Mouse (Mus musculus) frontal cortex, postnatal 14 days (tissue): ENCODE data around the gene Dand5.

ENCODE experiments used
- DNase-seq, 2 experiments: peaks; one replicate each; pipeline ENCODE4 v3.0.0; 2022; ENCODE audit warnings: low spot score in 2 of 2

Gene Dand5

DNA sequence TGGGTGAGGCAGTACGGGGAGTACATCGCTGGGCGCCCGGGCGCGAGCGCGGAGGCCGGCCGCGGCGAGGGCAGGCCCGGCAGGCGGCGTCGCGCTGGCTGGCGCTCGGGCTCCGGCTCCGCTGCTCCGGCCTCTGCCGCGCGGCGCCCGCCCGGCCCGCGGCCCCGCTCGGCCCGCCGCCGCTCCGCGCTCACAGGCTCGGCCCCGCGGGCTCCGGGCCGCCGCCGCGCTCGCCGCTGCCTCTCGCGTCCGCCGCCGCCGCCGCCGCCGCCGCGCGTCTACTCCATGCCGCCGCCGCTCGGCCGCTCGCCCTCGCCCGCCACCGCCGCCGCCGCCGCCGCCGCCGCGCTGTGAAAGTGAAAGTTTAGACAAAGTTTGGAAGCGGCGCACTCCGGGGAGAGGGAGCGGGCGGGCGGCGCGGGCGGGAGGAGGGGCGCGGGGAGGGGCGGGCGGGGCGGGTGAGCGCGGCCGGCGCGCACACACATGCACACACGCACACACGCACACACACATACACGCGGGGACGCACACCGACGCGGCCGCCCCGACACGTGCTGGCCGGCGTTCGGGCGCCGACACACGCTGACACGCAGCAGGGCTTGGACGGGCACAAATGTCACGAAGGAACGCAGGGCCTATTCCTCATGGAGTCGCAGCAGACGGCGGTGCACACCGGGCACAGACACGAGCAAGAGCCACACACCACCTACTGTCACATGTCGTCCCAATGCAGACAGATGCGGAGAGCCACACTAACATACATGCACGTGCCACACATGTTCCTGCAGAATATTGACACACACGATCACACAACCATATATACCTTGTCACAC, 22.4 kb downstream of the Dand5 start, which contains the start of gene Nfix:
TSS of gene Nfix (minus strand) at position 346 of the 833 bp plus-strand sequence.
- no peak for DNase-seq

DNA sequence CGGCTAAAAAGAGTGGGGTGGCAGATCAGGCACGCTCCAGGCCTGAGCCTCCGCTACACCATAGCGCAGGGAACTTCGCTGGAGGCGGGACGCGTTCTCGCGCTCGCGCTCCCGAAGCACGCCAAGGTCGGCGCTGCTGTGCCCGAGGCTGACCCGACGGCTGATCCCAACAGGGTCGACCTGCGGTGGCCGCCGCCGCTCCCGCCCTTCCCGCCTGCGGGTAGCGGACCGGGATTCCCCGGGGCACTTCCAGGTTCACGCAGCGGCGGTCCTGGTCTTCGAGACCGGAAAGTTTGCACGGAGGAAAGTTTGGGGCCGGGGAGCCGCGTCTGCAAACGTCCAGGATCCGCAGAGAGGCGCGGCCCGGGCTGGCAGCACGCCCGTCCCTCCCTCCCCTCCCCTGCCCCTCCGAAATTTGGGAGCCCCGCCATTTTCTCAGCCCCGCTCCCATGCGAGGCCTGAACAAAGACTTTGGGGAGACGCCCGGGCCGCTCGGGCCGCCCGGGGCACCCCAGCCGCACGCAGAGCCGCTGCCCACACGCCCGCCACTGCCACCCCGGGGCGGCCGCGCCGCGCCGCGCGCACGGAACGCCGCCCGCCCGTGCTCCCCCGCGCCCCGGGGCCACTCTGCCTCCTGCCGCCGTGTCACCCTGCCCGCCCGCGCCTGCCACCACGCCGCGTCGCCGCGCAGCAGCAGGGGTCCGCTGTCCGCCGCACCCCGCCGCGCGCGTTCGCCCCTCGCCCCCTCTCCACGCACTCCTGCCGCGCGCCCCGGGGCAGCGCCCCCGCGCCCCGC, 23.3 kb downstream of the Dand5 start:
- no peak for DNase-seq

DNA sequence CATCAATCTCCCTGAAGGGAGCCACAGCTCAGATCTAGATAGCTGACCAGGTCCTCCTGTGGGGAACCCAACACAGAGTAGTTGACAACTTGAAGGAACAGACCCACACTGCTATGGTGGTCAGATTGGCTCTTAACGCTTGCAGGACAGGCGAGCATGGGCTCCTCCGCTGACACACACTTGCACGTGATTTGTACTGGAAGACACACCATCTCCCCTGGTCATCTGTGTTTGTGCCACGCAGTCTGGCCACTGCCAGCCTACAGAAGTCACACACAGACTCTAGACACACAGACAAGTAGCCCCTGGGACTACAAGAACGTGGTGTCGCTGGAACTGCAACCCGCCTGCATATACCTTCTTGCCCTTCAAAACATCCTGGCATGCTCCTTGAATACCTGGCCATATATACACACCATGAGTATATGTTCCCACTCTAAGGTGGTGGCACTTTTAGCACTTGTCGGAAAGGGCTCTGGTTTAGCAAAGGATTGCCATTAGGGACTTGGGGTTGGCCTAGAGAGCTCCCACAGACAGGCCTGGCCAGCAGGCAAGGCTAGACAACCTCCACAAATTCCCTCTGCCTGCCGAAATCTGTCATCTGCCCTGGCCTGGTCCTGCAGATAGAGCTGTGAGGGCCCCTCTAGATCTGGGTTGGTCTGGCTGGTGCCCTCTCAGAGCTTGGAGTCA, 24.0 kb downstream of the Dand5 start:
- DNase-seq: no peak

DNA sequence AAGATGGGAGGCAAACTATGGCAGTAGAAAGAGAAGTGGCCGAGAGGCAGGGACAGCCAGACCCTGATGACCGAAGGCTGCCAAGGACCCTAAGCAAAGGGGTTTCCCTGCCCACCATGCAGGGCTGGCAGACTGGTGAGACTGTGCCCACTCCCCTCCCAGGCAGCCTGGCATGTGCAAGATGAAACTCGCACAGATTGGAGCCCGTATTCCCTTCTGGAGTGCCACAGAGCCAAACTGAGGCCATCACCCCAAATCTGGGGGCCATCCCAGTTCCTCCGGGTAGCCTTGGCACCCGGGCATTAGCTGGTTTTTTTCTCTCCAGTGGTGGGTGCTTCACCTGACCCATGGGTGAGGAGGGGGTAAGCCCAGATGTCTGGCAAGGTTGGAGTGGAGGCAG, 24.7 kb downstream of the Dand5 start:
- DNase-seq: no peak

DNA sequence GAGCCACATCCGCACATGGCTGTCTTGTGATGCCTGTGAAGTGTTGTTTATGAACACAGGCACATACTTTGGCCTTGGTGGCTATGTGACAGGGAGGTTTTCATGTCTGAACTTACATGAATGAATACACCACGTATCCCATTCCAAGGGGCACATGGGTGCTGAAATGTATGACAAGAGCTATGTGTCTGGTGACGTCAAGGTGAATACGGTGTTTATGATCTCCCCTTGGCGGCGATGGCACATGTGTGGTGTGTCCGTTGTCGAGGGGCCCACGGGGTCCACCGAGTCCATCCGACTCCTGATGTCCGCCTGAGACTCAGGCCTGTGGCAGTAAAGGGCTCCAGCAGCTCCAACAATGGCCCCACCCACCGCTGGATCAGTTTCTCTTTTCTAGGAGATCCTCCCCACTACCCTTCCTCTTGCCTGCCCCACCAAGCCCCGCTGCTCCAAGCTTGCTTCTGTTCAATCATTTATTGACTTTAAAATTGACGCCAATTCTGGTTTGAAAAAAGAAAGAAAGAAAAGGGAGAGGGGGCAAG, 25.3 kb downstream of the Dand5 start:
- no peak for DNase-seq

DNA sequence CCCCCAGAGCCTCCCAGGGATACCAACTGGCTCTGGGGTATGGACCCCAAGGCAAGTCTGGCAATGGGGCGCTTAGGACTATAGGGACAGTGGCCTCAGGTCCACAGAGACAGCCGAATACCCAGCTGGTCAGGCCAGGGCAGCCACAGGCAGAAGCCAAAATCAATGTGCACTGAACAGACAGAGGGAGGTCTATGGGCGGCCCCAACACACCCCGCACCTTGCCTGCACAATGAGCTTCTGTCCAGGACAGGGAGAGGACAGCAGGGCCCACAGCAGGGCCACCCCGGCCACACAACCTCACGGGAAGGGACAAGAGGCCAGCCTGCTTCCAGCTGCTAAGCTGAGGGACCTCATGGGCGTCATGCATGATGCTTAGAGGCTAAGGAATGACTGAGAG, 28.1 kb downstream of the Dand5 start:
- DNase-seq: no peak

DNA sequence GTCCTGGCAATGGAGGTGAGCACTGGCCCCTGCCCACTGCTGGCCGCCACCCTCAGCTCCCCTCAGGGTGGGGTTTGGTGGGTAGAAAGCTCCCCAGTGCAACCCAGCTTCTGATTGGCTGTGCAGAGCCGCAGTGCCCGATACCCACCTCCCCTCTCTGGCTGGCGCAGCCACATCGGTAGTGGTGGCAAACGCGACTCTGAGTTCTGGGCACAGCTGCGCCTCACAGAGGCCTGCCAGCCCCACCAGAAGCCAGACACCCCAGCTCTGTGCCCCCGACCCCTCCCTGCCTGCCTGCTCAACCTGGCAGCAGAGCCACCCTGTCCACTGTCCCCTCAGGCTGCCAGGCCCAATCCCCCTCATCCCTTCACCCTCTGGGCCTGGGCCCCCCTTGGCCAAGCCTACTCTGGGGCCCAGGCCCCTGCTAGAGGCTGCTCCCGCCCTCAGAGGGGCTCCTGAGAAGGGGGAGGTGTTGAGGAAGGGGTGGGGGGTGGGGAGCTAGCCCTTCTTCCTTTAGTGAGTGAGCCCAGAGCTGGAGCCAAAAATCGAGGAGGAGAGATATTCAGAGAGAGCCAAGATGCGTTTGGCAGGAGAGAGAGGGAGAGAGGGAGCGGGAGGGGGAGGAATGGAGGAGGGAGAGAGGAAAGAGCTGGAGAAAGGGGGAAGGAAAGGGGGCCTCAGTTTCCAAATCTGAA, 28.7 kb downstream of the Dand5 start:
- no peak for DNase-seq

DNA sequence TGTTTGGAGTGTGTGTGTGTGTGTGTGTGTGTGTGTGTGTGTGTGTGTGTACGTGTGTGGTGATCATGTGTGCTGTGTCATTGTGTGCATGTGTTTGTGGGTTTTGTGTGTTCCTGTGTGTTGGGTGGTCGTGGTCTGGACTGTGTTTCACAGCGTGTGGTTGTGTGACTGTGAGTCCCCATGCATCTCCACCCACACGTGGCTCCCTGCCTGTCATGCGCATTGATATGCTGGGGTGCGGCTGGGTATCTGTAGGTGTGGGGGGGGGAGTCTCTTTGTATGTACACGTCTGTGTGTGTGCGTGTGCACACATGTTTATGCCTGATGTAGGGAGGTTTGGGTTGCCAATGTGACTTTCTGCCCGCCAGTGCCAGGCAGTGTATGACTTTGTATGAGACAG, 29.5 kb downstream of the Dand5 start:
- DNase-seq: no peak

DNA sequence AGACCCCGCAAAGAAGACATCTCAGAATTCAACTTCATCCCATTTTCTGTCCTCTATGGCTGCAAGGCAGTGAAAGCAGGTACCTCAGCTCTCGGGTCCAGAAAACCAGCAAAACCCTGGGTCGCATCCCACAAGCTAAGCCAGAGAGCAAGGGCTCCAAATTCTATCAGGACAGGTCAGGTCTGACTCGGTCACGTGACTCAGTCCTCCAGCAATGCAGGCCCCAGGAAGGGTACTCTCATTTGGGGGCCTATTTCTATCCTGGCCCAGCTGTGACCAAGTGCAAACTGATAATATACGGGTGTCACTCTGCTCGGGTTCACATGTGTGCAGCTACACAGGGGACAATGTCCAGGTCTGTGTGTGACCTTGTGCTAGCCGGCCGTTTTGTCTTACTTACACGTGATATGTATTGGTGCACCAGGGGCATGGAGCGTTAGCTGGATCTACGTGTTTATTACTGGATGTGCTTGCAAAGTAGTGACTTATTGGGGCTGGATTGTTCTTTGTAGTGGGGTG, 30.1 kb downstream of the Dand5 start:
- DNase-seq: no peak

DNA sequence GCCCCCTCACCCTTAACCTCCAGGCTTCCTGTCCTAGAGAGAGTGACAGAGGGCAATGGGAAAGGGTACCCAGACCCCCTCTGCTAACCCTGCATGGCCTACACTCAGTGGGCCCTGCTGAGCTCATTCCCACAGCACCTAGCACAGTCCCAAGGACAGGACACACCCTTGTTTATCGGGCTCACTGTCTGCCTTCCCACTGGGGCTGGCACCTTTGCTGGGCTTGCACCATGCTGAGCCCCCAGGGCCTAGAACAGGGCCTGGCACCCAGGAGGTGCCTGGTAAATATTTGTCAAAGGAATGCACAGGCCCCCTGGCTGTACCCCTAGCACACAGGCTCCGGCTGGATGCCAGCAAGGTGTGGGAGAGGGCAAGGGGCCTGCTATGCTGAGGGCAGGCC, 32.1 kb downstream of the Dand5 start:
- DNase-seq: no peak

DNA sequence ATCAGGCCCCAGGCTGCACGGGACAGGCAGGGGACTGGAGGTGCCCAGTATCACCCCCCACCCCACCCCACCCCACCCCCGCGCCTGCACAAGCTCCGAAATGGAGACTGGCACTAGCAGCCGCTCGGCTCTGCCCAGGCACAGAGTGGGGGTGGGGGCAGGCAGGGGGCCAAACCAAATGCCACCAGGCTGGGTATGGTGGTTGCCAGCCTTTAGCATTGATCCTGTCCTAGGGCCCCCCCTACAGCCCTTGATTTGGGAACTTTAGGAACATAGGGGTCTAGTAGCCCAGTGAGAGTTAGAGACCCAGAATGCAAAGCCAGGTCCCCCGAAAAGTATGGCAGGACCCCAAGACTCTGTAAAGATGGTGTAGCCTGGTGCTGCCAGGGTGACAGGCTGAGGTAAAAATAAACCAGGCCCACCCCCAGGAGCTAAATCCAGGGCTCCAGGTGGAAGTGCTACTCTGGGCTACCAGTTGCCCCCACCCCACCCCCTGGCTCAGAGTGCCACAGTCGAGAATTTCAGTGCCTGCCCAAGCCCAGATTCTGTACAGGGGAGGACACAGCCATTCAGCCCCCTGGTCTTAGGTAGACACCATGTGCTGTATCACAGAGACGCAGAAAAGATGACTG, 32.7 kb downstream of the Dand5 start:
- DNase-seq: no peak

DNA sequence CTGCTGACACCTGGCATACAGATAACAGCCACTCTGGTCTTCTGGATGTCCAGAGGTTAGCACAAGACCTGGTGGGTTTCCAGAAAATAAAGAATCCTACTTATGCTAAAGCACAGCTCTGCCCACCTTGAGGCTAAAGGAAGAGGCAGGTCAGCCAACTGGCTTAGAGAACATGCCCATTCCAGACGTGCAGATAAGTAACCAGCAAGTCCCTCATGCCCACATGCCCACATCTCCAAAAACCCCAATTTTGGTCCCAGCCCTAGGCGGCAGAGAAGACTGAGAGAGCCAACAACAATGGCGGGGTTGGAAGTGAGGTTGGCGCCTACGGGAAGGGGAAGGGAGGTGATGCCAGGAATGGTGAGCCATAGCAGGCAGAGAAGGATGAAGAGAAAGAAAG, 33.3 kb downstream of the Dand5 start:
- no peak for DNase-seq

DNA sequence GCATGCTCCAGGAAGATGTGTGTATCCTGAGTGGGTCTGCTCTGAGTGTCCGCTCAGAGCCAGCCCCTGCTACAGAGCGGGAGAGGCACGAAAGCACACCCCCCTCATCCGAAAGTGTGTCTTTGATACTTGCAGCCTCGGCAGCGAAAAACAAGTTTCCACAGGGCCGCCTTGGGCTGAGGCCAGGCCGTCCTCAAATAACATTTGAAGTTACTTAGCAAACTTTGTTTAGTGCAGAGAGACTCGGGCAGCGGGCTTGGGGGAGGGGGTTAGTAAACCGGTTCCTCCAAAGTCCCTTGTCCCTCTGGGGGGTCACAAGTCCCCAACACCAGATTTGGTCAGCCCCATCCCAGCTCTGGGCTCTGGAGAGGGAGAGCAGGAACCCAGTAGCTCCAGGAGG, 33.7 kb downstream of the Dand5 start:
- DNase-seq: peak in 1 of 2 experiments; percentile 56

DNA sequence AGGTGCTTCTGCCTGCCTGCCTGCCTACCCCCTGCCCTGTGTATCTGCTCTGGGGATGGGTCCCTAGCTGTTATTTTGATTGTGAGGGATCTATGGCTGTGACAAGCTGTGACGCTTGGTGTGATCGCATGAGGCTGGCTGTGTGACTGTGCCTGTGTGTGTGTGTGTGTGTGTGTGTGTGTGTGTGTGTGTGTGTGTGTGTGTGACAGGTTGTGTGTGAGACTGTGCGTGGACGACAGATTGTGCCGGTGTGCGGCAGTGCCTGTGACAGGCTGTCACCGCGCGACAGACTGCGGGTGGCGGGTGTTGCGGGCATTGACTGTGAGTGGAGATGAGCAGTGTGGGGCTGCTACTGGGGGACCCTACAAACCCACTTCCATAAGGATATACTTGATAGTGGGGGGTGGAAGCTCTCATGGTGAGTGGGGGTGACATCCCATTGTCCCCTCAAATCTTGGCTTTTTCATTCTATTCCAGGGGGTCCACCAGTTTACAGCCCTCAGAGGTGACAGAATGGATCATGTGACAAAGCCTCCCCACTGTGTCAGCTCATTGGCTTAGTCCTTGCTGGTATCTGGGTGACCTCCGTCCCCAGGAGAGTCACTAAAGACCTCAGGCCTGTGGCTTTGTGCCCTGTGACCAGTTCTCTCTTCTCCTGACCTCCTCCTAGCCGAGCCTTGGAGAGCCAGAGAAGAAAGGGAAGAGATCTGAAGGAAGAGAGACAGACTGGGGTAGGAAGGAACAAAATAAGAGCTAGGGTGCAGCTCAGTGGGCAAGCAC, 34.9 kb downstream of the Dand5 start:
- DNase-seq: no peak

DNA sequence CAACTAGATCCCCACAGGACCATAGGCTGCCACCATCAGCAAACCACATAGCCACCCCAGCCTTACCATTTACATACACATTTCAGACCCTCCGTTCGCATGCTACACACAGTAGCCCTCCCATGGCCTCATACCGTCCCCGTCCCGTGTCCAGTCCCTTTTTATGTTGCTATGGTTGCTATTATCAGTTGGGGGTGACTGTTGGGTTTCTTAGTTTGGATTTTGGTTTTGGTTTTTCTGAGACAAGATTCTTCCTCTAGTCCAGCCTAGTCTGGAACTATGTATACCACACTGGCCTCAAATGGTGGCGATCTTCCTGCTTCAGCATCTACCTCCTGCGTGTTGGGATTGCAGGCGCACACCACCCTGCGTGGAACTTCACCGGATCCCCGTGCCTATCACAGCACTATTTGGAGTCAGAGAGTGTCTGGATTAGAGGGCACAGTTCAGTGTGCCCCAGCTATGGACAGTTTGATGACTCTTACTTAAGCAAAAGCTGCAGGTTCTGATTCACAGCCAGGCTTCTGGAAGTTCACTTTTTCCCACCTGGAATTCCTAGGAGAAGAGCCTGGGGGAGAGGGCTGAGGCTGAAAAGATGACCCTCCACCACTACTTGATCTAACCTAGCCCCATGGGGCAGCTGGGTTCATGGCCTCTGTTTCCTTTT, 35.7 kb downstream of the Dand5 start:
- DNase-seq: no peak

DNA sequence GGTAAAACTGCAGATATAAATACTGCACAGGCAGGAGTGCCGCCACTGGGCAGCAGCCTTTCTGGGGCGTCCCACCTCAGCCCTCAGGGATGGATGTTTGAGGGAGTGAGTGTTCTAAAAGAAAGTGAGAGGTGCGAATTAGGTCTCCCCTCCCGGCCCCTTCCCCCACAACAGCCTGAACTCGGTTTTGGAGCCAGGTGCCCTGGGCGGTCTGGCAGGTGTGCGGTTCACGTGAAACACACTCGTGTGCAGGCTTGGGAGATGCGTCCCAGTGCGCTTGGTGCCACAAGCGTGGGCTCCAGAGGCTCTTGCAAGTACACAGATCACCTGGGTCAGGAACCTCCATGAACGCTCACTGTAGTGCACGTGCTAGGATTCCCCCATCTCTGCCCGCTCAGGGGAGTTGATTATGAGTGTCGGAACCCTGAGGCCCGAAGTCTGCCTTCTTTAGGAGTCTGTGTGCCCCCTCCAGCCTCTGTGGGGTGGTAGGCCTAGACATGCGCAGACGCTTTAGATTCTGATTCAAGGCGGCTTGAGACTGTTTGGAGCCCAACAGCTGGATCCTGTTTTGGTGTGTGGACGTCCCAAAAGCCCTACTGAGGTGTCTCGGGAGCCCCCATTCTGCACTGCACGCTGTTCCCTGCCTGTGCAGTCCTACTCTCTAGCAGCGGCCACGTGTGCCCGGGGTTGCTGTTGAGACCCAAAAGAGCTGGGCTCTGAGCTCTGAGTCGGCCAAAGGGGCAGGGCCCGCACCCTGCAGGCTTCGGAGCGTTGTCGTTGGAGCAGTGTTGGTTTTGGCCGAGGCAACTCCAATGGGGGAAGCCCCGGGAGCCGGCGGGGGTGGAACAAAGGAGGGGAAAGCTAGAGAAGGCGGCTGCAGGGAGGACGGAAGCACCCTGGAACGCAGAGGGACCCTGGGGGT, 36.6 kb downstream of the Dand5 start:
- no peak for DNase-seq

DNA sequence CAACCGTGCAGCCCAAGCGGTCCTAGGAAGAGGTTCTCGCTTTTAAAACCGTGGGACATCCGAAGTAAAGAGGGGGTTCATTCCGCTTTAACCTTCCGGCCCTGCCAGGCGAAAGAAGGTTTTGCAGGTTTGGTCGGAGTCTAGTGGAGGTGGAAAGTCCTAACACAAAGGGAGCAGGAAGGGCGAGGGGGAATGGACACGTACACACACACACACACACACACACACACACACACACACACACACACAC, 37.2 kb downstream of the Dand5 start:
- DNase-seq: no peak

DNA sequence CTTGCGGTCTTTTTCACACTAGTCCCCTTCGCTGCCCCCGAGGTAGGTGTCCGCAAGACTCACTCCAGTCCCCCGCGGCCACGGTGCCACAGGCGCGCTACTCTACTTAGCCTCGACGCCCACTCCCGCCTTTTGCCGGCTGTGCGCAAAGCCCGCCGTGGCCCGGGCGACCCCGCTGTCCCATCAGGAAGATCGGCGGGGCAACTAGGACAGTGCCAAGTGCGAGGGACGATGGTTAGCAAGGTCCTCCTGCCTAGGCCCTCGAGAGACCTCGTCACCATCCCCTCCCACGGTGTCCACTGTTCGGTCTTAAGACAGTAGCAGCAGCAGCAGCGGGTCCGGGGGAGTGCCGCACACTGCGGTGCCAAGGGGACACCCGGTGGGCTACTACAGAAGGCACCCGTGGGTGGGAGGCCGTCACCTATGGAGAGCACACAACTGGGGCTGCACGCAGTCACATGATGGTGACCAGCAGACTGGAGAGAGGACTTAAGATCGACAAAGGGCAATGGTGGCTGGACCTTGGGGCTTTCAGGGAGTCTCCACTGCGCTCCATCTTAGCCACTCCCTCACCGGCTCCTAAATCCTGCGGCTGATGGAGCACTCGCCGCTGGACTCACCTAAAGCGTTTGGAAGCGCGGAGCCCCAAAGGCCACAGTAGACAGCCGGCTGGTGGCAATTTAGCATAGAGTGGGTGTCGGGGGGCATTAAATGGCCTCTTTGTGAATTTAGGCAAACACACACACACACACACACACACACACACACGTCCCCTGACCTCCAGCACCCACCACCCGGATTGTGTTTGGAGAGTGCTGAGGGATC, 37.7 kb downstream of the Dand5 start:
- no peak for DNase-seq
